Mouse (Mus musculus) spleen, adult 2 months (tissue): ENCODE results near the gene Itpr3. TPM values are rescaled to one million over a fixed set of nuclear protein-coding genes. Genes with fewer than 3 reads are reported as not detected.

Experiments used
- DNase-seq, 2 experiments: peaks; one replicate each; pipeline versions ENCODE4 v3.0.0 to v3.0.0-alpha.2; 2012 to 2021; ENCODE audit warnings: low spot score in 2 of 2, low read depth in 1 of 2
- H3K27ac ChIP-seq: fragments of 200-500 bp; 2 replicates; pipeline ENCODE4 v1.5.1; 2012; ENCODE audit warnings: low read length, inconsistent platforms; ENCODE audit not compliant: insufficient read depth
- H3K27me3 ChIP-seq: fragments of 200-500 bp; 2 replicates; pipeline ENCODE4 v1.6.1; 2012; ENCODE audit warnings: mild to moderate bottlenecking, moderate library complexity, low read length, inconsistent platforms; ENCODE audit not compliant: control insufficient read depth, insufficient read depth
- H3K36me3 ChIP-seq: fragments of 200-500 bp; 2 replicates; pipeline ENCODE4 v1.6.1; 2012; ENCODE audit warnings: mild to moderate bottlenecking, low read length, inconsistent platforms; ENCODE audit not compliant: control insufficient read depth, insufficient read depth
- H3K4me1 ChIP-seq: fragments of 200-500 bp; 2 replicates; pipeline ENCODE4 v1.6.1; 2011; ENCODE audit warnings: inconsistent platforms; ENCODE audit not compliant: control insufficient read depth, insufficient read depth, insufficient read length
- H3K4me3 ChIP-seq: fragments of 200-500 bp; 2 replicates; pipeline ENCODE4 v1.5.1; 2011; ENCODE audit warnings: mild to moderate bottlenecking, inconsistent platforms; ENCODE audit not compliant: insufficient read depth, insufficient read length; ENCODE audit errors: extremely low read depth
- CTCF ChIP-seq: fragments of 200-500 bp; IDR thresholded peaks from 2 replicates; pipeline ENCODE4 v1.5.1; 2011; ENCODE audit warnings: mild to moderate bottlenecking, inconsistent platforms; ENCODE audit not compliant: insufficient read depth, insufficient read length, insufficient replicate concordance; ENCODE audit errors: extremely low read depth
- POLR2A ChIP-seq: fragments of 200-500 bp; IDR thresholded peaks from 2 replicates; pipeline ENCODE4 v1.6.1; 2011; ENCODE audit warnings: low read depth, low read length, inconsistent platforms
- WGBS: fragments of 180-500 bp; shearing (Covaris S2); methylation state at CpG from one replicate; pipeline ENCODE4 v1.1.7; 2018; 5-methylcytosine and 5-hydroxymethylcytosine counted together
- polyA plus RNA-seq: library from polyadenylated mRNA; depleted of rRNA; stranded (reverse); fragments of >200 nt; gene quantifications from 2 replicates; pipeline ENCODE4 v1.2.3, GENCODE M21; 2012

Gene Itpr3
- polyA plus RNA-seq, 1 experiment = 50.9 TPM

- 17% methylated on average over 6 of the region's 6 CpGs for whole genome bisulfite sequencing
- Histone ChIP-seq H3K4me3 (no peak overlapping the region), H3K4me1 (peaks cover 35% of the 10 kb centered on the region), H3K36me3 (no peaks in the 10 kb centered on the region), H3K27me3 (no peaks in the 10 kb centered on the region), H3K27ac (peak overlapping the region; percentile 82)
- DNase-seq = no peak
- no peak for TF ChIP-seq CTCF
- no peak for TF ChIP-seq POLR2A
These were observed 14.3 kb upstream of the Itpr3 start for GRCm38 (mm10) chr17:27042840-27043239.

- H3K27me3 ChIP-seq = no peaks in the 10 kb centered on the region
- H3K27ac ChIP-seq = no peak overlapping the region
- TF ChIP-seq CTCF (no peak), POLR2A (no peak)
- no peak for DNase-seq
- WGBS = 93% methylated on average over 6 of the region's 6 CpGs
- no peak overlapping the region for H3K4me3 ChIP-seq
- H3K4me1 ChIP-seq = peaks cover 32% of the 10 kb centered on the region
- H3K36me3 ChIP-seq = no peaks in the 10 kb centered on the region
These were observed 11.9 kb upstream of the Itpr3 start for GRCm38 (mm10) chr17:27045164-27045563.

- Histone ChIP-seq H3K4me3 (no peak overlapping the region), H3K27me3 (no peaks in the 10 kb centered on the region), H3K36me3 (no peaks in the 10 kb centered on the region), H3K4me1 (peaks cover 19% of the 10 kb centered on the region), H3K27ac (no peak overlapping the region)
- DNase-seq = no peak
- no peak for TF ChIP-seq CTCF
- TF ChIP-seq POLR2A = no peak
- WGBS = 90% methylated on average over 14 of the region's 14 CpGs
These were observed 9.2 kb upstream of the Itpr3 start for GRCm38 (mm10) chr17:27047762-27048444.

GRCm38 (mm10) chr17:27048445-27049239 lies 8.5 kb upstream of the Itpr3 start:
- 72% methylated on average over 14 of the region's 14 CpGs for WGBS
- TF ChIP-seq POLR2A = no peak
- TF ChIP-seq CTCF = no peak
- no peak for DNase-seq
- H3K4me3 ChIP-seq = no peak overlapping the region
- H3K36me3 ChIP-seq = no peaks in the 10 kb centered on the region
- no peaks in the 10 kb centered on the region for H3K27me3 ChIP-seq
- H3K4me1 ChIP-seq = peaks cover 14% of the 10 kb centered on the region
- H3K27ac ChIP-seq = no peak overlapping the region

- no peak for DNase-seq
- TF ChIP-seq CTCF = no peak
- TF ChIP-seq POLR2A = no peak
- Histone ChIP-seq H3K4me3 (no peak overlapping the region), H3K27ac (no peak overlapping the region), H3K27me3 (no peaks in the 10 kb centered on the region), H3K4me1 (peaks cover 8% of the 10 kb centered on the region), H3K36me3 (no peaks in the 10 kb centered on the region)
- WGBS = 84% methylated on average over 5 of the region's 5 CpGs
These were observed 6.3 kb upstream of the Itpr3 start for GRCm38 (mm10) chr17:27050853-27051252.

GRCm38 (mm10) chr17:27051514-27051913 lies 5.6 kb upstream of the Itpr3 start:
- TF ChIP-seq POLR2A = no peak
- TF ChIP-seq CTCF = no peak

GRCm38 (mm10) chr17:27056170-27056569 lies 934 bp upstream of the Itpr3 start:
- under 1% methylated on average over 13 of the region's 13 CpGs for WGBS
- TF ChIP-seq POLR2A (peak; percentile 46; the same call in 1 of the 2 replicates), CTCF (no peak)
- Histone ChIP-seq H3K4me3 (peak overlapping the region; percentile 66; the same call in 1 of the 2 replicates), H3K27me3 (no peaks in the 10 kb centered on the region), H3K36me3 (no peaks in the 10 kb centered on the region), H3K27ac (peak overlapping the region; percentile 82), H3K4me1 (peaks cover 35% of the 10 kb centered on the region)
- peak; percentile 73 to 77 for DNase-seq

More at GRCm38 (mm10) chr17:27051514-27051913, 5.6 kb upstream of the Itpr3 start:
- no peak overlapping the region for H3K27ac ChIP-seq
- peaks cover 8% of the 10 kb centered on the region for H3K4me1 ChIP-seq
- H3K27me3 ChIP-seq = no peaks in the 10 kb centered on the region
- H3K4me3 ChIP-seq = peak overlapping the region; percentile 10; the same call in 1 of the 2 replicates
- 16% methylated on average over 10 of the region's 11 CpGs for WGBS
- no peaks in the 10 kb centered on the region for H3K36me3 ChIP-seq
- peak in 1 of 2 experiments; percentile 51 for DNase-seq
